Mouse (Mus musculus) natural killer cell, adult 2 months (primary cell): ENCODE data around the gene Nell2.

ENCODE experiments used
- DNase-seq, 2 experiments: peaks; one replicate each; pipeline ENCODE4 v3.0.0; 2022; ENCODE audit warnings: low spot score in 2 of 2

Gene Nell2

DNA sequence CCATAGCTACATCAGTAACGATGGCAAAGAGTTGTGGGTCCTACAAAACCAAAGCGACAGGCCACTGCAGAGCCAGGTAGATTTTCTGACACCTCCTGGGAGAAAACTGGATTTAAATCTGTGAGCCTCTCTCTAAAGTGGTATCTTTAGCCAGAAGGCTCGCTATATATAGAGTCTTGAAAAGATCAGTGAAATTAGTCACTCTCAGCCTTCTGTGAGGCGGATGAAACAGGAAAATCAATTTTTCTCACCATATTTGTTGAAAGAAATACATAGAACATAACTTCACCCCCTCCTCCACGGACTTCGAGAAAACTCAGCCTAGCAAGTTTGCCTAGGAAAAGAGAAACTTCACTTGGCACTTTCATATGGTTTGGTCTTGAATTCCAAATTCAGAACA is 54.4 kb downstream of the Nell2 start:
- no peak for DNase-seq

DNA sequence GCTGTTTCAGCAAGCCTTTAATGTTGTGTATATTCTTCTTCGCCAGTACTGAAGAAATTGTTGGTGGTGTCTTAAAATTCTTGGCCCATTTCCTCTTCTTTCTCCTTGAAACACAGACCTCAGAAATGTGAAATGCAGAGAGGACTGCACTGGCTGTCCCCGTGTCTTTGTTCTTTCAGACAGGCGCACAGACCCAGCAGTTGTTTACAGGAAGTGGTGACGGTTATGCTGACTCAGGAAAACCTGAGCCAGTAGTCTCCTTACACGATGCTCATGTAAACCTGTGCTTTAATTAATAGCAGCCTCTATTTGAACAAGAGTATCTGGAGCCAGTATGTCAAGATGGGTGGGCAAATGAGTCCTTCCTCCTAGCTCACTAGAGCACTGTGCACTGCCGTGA is 61.2 kb downstream of the Nell2 start:
- no peak for DNase-seq

DNA sequence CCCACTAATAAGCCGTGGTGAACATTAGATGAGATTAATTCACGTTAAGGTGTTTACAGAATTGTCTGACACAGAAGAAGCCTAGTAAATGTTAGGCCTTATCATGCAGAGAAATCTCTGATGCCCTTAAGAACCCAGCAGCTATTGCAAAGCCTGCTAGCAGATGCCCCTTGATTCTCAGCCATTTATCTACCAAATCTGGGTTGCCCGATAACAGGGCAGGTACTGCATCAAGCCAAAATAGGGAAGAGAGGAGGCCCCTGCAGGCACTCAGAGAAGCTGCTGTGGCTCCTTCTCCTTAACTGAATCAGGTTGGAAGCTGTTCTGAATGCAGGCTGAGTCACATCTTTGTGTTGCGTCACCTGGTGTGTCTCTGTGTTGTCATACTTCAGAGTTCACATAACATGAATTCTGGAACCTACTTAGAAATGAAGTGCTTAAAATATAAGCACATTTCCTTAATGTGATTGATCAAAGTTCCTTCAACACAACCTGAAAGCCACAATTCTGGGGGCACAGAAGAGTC is 68.3 kb downstream of the Nell2 start:
- DNase-seq, result no peak

DNA sequence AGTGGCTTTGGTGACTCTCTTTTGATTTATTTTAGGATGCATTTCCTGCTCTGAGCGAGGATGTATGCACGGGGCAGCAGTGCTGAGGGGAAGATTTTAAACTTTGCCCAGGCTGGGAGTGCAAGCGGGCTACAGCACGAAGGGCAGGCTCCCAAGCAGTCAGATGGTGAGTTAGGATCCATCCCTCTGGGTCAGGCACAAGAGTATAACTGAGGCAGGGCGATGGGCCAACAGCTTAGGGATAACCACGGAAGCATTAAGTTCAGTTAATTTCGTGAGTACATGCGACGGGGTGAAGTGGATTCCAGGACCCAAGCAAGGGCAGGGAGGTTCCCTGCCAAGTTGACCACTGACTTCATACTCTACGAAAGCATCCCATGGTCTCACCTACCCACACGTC is 83.8 kb downstream of the Nell2 start:
- DNase-seq, result no peak

DNA sequence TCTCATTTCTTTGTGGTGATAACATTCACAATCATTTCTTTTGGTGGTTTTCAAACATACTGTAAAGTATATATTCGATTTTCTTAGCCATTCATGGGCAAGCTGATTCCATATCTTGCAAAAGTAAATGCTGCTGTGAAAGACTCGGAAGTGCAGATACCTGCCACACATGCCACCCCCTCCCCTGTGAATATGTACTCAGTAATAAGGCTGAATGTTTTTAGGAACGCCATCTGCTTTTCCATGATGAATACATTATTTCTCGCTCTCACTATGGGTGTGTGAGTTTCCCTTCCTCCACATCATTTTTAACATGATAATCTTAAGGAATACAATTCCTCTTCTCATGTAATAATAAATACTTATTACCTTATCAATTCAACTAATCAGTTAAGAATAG is 90.6 kb downstream of the Nell2 start:
- DNase-seq, result no peak

DNA sequence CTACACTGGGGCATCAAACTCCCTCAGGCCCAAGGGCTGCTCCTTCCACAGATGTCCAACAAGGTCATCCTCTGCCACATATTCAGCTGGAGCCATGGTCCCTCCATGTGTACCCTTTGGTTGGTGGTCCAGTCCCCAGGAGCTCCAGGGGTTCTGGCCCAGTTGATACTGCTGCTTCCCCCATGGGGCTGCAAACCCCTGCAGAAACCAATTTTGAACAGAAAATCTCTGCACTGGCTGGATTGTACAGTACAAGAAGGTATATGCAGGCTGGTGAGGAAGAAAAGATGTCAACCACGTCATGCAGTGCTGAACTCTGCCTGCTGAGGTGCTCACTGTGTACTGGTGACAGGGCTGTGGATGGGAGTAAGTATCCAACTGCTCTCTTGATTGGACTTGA is 92.1 kb downstream of the Nell2 start:
- DNase-seq, result no peak

DNA sequence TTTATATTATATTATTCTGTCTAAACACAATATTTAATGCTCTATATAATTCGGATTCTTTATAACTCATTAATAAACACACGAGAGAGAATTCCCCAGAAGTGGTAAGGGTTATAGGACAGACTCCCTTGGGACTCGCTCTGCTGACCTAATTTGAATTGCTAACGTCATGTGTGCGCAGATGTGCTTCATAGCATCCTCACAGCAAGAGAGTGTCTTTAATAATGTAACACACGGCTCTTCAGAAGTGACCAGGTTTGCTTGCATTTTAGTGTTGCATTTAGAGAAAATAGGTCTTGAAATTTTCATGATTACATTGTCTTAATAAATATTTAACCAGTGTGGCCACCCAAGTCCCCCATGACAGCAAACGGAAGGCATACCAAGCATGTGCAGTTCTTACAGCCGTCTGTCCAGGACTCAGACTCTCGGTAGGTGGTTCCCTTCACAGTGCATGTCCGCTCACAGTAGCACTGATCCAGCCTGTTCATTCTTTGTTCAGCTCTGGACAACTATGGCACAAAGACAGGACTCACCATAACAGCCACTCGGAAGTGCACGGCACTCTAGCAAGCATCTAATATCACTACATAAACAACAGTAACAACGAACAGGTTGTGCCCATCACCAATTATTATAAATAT is 97.1 kb downstream of the Nell2 start:
- DNase-seq, result no peak

DNA sequence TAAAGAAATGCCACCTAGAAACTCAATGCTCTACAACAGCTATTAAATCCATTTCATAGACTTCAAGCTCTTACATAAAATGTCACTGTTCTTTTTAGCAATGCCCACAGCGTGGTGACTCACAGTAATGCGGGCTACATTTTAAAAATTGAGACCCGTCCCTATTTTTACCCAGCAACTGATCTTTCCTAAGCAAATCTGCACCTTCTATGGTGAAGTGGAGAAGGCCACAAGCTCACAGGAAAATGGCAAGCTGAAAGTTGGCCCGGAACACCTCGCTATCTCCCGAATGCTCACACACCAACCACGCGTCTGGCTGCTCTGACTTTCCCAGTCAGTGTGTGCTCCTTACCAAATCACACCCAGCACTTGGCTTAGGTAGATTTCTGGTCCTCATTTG is 98.4 kb downstream of the Nell2 start:
- DNase-seq, result no peak

DNA sequence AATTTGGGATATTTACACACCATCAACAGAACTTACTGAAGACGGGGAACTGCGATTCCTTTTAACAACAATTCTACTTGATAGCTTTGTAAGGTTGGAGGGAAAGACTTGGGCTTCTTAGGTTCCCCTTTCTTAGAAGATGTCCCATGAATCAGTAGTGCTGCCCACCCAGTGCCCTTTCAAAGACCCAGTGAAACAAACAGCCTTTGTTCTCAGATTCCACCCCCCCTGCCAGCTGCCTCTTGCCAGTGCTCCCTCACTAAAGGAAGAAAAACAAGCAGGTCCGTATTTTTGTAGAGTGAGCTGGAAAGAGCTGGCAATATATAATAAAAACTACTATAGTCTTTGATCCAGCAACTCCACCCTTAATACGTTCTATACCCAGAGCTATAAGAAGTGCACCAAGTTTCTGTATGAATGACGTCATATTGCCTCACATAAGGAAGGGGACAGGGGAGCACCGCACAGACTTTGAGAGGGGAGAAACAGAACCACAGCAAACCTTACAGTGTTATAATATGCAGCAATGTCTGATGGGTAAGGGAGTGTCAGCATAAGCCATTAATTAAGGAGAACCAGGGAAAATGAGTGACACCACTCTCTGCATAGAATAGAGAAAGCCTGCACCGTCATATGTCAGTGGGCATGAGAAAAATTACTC is 100.2 kb downstream of the Nell2 start:
- no peak for DNase-seq

DNA sequence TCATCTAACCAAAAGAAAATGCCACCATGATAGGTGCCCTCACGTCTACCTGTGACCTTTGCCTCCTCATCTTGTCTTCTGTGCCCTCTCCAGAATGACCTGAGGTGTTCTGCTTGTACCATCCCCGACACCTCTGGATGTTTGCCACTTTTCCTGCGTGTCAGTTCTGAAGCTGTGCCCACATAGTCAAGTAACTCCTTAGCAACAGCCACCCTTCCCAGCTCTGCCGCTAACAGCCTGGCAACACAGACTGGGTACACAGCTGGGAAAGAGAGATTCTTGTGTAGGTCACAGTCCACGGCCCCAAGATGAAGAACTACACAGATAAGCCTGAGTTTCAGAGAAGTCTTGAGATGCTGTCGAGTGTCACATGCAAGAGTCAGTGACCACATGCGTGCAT is 103.3 kb downstream of the Nell2 start:
- no peak for DNase-seq

DNA sequence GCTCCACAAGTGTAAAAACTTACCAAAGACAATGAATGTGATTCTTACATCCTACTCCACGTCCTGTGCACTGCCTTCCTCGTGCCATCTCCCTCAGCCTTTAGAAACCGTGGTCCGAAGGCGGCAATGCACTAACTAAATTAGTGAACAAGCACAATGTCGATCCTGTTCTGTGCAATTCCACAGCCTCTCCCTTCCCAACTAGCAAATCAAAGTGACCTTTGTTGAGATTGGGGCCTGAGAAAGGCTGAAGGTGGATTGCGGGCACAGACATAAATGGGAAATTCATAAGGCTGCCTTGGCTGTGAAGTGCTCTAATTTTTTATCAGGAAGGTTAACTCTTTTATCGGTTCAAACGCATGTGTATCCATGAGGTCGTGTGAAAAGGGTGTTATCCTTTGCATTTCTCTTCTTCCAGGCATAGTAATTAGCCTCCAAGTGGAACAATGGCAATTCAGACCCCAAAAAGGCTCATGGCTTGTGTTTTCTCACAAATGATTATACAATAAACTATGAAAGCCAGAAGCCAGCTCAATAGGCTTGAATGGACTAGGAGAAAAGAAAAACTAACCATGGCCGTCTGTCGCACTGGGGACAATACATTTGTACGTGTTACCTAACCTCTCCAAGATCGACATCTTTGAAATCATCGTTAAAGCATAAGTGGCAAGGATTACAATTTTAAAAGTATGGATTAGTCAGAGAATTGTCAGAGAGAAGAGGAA is 106.0 kb downstream of the Nell2 start:
- no peak for DNase-seq

DNA sequence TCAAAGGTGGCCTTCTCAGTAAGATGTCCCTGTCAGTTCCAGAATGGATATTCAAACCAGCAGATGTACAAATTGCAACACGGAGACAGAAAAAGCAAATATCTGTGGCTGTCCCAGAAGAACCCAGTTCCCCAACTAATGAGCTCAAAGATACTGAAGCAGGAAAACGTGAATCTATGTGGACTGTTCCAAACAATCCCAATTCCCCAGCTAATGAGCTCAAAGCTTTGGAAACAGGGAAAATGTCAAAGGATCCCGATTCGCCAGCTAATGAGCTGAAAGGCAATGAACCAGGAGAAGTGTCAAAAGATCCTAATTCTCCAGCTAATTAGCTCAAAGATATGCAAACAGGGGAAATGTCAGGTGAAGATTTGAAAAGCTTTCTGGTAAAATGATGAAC is 109.7 kb downstream of the Nell2 start:
- DNase-seq, result no peak

DNA sequence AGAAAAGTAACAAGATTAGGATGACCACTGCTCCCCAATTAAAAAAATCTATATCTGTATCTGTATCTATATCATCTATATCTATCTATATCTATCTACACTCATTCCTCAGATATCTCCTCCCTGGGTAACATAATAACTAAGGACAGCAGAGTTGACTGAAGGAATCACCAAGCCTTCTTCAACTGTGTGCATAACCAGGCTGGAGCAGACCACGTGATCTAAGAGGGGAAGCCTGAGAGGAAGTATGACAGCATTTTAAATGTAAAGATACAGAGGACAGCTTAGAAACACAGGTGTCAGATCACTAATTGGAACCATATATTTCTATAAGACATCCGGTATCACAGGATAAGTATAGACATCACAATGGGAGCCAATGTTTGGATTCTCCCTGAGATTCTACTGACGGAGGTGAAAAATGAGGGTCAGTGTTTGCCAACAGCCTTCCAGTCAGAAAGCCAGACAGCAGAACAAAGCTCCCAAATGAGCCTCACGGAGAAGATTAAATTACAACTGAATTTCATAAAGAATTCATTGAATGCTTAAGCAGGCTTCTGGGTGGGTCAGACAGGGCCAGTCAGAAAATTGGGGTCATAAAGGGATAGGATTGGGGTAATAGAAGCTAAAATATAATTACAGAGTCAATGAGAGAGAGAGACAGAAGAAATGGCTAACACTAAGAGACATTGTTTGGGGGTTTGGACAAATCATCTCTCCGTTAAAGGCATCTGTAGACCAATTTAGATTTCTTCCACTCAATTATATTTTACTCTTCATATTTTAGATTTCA is 116.2 kb downstream of the Nell2 start:
- no peak for DNase-seq

DNA sequence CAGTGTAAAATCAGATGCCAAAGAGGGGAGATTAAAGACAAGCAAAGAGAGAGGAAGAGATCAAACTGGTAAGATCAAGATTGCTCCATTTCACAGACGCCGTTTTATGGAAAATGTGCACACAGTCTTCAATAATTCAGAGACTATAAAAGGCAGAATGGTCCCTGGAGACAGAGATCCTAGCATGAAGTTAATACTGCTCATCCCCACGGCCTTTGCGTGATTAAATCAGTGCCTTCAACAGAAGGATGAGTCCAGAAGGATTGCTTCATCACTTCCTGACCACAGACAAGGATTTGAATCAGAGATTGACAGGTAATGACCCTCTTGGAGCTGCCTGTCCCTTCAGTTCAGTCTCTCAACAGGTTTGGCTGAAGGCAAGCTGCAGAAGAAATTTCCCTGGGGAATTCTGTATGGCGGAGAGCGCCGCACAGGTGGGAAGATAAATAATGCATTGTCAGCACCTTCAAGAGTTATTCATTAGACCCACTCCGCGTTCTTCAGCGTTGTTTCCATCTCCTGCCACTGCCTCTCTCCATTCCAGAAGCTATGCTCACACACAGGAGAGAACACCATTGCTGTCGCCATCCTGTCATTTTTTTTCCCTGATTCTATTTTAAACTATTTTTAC is 118.0 kb downstream of the Nell2 start:
- no peak for DNase-seq

DNA sequence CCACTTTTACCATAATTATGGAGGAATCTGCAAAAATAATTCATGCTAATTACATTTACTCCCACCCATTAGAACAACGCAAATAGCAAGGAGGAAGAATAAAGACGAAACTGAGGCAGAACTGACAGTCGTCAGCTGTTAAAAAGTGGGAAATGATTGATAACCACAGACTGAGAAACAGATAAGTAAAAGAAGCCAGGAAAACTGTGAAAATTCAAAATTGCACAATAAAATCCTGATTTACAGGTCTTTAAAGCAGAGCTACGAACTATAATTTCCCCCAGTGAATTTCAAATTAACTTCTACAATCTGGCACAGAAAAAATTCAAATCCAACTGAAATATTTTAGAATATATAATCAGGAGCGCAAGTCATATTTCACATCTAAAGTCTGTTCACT is 138.0 kb downstream of the Nell2 start:
- no peak for DNase-seq

DNA sequence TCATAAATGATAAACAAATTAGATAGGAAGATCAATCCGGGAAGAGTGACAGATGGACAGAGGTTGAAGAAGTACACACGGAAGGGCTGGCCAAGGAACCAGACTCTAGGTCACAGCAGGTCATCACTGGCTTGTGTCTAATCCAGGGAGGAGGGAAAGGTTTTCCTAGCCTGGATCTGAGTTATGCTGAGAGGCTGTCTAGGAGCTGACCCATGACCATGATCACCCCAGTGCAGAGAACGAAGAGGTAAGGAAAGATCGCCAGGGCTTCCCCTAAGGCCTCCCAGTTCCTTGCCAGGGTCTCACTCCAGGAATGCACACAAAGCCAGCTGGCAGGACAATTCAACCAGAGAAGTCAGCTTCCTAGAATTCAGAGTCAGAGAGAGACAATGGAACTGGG is 139.4 kb downstream of the Nell2 start:
- no peak for DNase-seq

DNA sequence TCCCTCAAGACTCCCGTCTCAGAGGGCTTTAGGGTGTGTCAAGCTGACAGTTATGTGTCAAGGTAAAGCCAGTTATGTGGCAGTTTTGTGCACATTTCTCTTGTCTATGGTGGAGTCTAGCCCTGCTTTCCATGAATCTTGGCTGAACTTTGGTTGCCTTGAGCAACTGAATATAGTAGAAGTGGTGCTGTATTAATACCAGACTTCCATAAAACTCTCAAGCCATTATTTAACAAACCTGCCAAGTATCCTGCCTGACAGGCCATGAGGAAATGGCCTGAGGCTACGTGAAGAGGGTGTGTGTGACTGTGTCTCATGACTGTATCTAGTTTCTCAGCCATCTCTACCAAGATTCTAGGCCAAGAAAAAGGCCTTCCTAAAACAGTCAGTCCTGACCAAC is 147.5 kb downstream of the Nell2 start:
- DNase-seq, result no peak

DNA sequence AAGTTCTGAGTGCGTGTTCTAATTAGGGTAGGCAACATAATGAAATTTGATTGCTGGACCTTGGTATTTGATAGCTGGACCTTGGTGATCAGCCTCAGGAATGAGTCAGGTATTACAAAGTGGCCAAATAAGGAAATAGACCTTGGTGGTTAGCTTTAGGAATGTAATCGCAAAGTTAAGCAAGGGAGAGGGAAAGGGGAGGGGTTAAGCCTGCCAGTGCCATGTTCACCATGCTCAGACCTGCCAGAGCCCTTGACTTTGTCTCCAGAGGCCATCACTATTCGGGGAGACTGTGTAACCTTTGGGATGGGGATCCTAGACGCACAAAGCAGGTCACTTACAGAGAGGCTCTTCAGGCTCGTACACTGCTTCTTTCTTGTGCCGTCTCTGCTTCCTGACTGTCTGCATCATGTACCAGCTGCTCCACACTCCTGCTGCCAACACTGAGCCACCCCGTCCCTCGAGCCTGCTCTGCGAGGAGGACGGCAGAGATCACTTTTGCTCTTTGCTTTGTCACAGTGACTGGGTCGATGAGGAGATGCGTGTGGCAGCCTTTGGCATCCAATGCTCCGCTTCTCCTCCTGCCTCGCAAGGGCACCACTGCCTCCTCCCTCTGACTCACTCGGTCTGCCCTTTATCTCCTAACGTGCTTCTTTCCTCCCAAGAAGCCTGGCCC is 157.5 kb downstream of the Nell2 start:
- no peak for DNase-seq

DNA sequence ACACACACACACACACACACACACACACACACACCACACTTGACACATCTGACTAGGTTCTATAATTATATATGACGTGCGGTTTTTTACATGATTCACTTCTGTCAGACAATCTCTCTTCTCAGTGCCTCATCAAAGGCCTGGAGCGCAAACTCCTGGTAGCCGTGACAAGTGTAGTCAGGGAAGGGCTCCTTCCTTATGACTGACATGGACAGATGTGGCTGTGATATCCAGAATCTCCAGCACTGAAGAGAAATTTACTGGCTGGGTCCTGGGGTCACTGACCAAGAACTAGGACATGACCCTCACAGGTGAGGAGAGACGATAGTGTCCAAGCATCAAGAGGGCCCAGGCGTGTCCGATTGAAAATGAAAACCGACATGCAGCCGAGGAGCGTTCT is 160.2 kb downstream of the Nell2 start:
- no peak for DNase-seq

DNA sequence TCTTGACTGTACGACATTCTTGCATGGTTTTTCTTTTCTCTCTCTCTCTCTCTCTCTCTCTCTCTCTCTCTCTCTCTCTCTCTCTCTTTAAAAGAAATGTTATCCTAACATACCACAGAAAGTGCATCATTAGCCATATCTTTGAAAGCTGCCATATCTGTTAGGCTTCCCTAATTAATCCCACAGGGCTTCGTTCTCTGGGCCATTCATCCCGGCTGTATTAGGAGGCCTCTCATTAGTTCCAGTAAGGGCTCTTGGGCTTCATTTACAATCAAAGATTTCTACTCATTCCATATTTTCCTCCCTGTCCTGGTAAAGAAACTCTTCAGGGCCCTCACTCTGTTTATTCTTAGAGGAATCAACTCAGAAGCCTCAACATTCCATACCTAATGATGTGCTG is 161.9 kb downstream of the Nell2 start:
- no peak for DNase-seq

DNA sequence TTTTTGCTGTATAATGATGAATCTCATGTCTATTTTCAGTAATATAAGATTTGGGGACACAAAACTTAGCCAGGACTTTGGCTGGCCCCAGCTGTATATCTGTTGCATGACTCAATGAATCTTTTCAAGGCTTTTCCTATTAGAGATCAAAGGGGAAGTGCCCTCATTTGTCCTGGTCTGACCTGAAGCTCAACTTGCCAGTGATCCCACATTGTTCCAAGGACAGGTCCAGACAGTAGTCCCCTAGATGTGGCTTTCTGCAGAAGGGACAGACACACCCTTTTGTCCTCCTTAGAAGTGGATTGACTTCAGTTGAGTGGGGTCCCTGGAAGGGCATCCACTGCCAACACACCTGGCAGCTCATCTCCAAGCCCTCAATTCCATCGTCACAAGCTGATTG is 173.6 kb downstream of the Nell2 start:
- no peak for DNase-seq
